Mouse (Mus musculus): ENCODE measurements around the gene Creld2. TPM values are rescaled to one million over a fixed set of nuclear protein-coding genes. Genes with fewer than 3 reads are reported as not detected.

Creld2 gene
- polyA plus RNA-seq, 1 experiment from 2014 or later: 81.7 TPM

DNA sequence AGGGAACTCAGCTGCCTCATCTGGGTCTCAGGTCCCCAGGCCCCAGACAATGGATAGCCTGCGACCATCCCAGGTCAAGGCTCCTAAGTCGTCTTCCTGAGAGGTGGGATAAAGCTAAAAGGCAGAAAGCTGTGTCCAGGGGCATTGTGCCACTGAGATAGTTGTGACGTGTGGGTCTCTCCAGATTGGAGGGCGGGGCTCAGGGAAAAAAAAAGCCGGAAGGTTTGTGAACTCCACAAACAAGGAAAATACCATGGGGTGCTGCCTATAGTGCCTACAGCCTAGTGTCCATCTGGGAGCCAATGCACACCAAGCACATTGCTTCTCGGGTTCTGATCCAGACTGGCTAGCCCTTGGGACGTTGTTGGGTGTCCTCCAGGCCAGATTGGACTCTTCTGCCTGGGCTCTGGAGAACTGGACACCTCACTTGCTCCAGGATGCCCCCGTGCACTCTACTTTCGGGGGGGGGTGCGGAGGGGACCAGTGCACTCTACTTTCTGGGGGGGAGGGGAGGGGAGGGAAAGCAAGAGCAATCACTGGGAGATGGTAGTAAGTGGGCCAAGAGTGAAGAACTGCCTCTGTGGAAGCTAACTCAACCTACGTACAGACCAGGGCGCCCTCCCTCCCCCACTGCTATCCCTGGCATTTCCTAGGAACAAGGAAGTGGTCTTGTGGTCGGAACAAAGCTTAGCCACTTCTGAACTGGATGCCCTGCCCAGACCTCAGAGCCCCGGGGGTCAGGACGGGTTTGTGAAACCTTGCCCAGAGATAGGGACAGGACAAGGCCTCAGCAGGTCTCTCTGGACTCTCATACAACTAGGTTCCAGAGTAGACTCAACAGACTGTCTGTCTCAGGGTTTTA is 35.8 kb downstream of the Creld2 start:
- Histone ChIP-seq H3K4me1 (ENCODE audit: control insufficient read depth, insufficient read depth, low read length) (0 out of 2 replicates have a peak, but pooled peaks cover 3% of the 10 kb centered on the region), H3K9ac (ENCODE audit: low read length) (no peak overlapping the region), H3K27me3 (ENCODE audit: control insufficient read depth, insufficient read depth, low read length) (no peaks in the 10 kb centered on the region), H3K27ac (ENCODE audit: low read depth, low read length) (no peak overlapping the region), H3K4me3 (ENCODE audit: low read depth, low read length) (no peak overlapping the region), H3K4me2 (no peak overlapping the region), H3K9me3 (ENCODE audit: control insufficient read depth, low read length) (no peaks in the 10 kb centered on the region), H3K36me3 (ENCODE audit: control insufficient read depth, insufficient read depth, low read length) (no peaks in the 10 kb centered on the region)
- ATAC-seq (ENCODE audit: low FRiP score) (no peak), DNase-seq (ENCODE audit: low spot score, missing footprints) (peak; percentile 85)
- WGBS: 78% methylated on average over 15 of the region's 15 CpGs

DNA sequence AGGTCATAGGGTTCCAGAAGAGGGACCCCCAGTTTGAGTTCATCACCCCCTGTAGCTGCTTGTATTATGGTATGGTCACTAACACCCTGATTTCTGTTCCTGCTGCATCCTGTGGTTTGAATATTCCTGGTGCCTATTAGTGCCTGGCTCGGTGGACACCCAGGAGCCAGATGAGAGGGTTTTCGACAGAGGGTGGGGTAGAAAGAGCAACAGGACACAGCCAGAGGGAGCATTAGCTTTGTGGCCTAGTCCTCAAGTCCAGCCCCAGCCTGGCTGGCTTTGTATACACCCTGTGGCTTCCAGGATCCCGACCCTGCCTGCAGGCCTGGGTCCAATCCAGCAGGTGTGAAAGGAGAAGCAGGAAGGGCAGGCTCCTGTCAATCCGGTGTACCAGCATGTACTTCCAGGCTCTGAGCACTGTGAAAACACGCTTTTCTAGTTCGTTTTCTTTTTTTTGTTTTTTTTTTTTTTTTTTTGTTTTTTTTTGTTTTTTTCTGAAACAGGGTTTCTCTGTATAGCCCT is 36.5 kb downstream of the Creld2 start:
- H3K4me1 ChIP-seq (ENCODE audit: control insufficient read depth, insufficient read depth, low read length): 0 out of 2 replicates have a peak, but pooled peaks cover 3% of the 10 kb centered on the region
- ATAC-seq (ENCODE audit: low FRiP score): no peak
- H3K9me3 ChIP-seq (ENCODE audit: control insufficient read depth, low read length): no peaks in the 10 kb centered on the region
- no peaks in the 10 kb centered on the region for H3K27me3 ChIP-seq (ENCODE audit: control insufficient read depth, insufficient read depth, low read length)
- H3K9ac ChIP-seq (ENCODE audit: low read length): no peak overlapping the region
- no peak overlapping the region for H3K4me3 ChIP-seq (ENCODE audit: low read depth, low read length)
- WGBS: 82% methylated on average over 6 of the region's 6 CpGs
- H3K27ac ChIP-seq (ENCODE audit: low read depth, low read length): no peak overlapping the region
- no peak for DNase-seq (ENCODE audit: low spot score, missing footprints)
- no peak overlapping the region for H3K4me2 ChIP-seq
- no peaks in the 10 kb centered on the region for H3K36me3 ChIP-seq (ENCODE audit: control insufficient read depth, insufficient read depth, low read length)

DNA sequence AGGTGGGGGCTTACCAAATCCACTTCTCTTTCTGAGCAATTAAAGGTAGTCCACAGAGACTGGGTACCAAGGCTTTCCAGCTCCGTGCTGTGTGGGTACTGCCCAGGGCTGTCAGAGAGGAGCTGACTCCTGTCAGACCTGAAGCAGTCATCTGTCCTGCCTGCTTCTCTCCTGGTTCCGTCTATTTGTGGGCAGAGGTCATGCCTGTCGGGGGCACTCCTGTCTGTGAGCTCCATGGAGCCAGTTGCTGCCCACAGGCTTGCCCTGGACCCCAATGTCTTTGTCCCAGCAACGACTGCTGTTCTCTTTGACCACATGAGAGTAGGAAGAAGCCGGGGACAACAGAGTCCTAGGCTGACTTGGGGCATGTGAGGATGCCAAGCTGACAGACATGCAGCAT is 37.2 kb downstream of the Creld2 start:
- no peaks in the 10 kb centered on the region for H3K27me3 ChIP-seq (ENCODE audit: control insufficient read depth, insufficient read depth, low read length)
- H3K36me3 ChIP-seq (ENCODE audit: control insufficient read depth, insufficient read depth, low read length): no peaks in the 10 kb centered on the region
- H3K4me3 ChIP-seq (ENCODE audit: low read depth, low read length): no peak overlapping the region
- no peaks in the 10 kb centered on the region for H3K9me3 ChIP-seq (ENCODE audit: control insufficient read depth, low read length)
- no peak overlapping the region for H3K9ac ChIP-seq (ENCODE audit: low read length)
- WGBS: 80% methylated on average over 5 of the region's 5 CpGs
- peaks cover 7% of the 10 kb centered on the region; the same call in 1 of the 2 replicates for H3K4me1 ChIP-seq (ENCODE audit: control insufficient read depth, insufficient read depth, low read length)
- H3K4me2 ChIP-seq: no peak overlapping the region
- ATAC-seq (ENCODE audit: low FRiP score) (no peak), DNase-seq (ENCODE audit: low spot score, missing footprints) (no peak)
- no peak overlapping the region for H3K27ac ChIP-seq (ENCODE audit: low read depth, low read length)

DNA sequence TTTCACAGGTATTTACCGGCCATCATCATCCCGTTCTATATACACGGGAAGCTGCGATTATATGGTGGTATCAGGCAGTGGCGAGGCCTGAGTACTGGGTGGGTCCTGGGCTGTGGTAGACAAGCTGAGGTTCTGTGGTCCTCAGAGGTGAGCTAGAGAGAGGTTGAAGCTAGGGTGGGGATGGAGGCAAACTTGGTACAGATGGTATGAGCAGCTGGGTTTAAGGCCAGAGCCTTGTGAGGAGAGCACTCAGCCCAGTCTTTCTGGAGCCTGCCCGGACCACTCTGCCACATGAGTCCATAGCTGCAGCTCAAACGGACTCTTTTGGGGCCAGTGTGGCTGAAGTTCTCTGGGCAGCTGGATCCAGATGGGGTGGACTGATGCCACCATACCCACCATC is 37.9 kb downstream of the Creld2 start:
- Histone ChIP-seq H3K9me3 (ENCODE audit: control insufficient read depth, low read length) (no peaks in the 10 kb centered on the region), H3K36me3 (ENCODE audit: control insufficient read depth, insufficient read depth, low read length) (no peaks in the 10 kb centered on the region), H3K4me1 (ENCODE audit: control insufficient read depth, insufficient read depth, low read length) (peaks cover 7% of the 10 kb centered on the region; the same call in 1 of the 2 replicates), H3K27me3 (ENCODE audit: control insufficient read depth, insufficient read depth, low read length) (no peaks in the 10 kb centered on the region), H3K27ac (ENCODE audit: low read depth, low read length) (no peak overlapping the region), H3K9ac (ENCODE audit: low read length) (no peak overlapping the region), H3K4me2 (no peak overlapping the region), H3K4me3 (ENCODE audit: low read depth, low read length) (no peak overlapping the region)
- no peak for DNase-seq (ENCODE audit: low spot score, missing footprints)
- ATAC-seq (ENCODE audit: low FRiP score): no peak
- WGBS: 91% methylated on average over 7 of the region's 7 CpGs

DNA sequence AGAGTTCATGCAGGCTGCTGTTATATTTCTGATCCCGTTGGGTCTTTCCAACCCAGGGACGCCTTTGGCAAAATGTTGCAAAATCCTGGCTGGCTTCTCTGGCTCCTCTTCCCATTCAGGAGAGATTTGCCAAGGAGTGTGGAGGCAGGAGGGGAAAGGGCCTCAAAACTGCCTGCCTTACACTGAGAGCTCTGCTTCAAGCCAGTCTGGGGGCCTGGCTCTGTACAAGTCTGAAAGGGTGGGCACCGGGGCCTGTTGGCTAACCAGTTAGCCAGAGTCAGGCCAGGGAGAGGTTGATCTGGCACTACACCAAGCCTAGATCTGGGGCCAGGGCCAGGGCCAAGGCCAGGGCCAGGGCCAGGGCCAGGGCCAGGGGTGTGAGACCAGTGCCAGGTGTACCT is 38.7 kb downstream of the Creld2 start:
- WGBS: 94% methylated on average over 3 of the region's 3 CpGs
- Histone ChIP-seq H3K36me3 (ENCODE audit: control insufficient read depth, insufficient read depth, low read length) (no peaks in the 10 kb centered on the region), H3K4me3 (ENCODE audit: low read depth, low read length) (no peak overlapping the region), H3K4me2 (no peak overlapping the region), H3K27me3 (ENCODE audit: control insufficient read depth, insufficient read depth, low read length) (no peaks in the 10 kb centered on the region), H3K27ac (ENCODE audit: low read depth, low read length) (no peak overlapping the region), H3K4me1 (ENCODE audit: control insufficient read depth, insufficient read depth, low read length) (peaks cover 13% of the 10 kb centered on the region), H3K9me3 (ENCODE audit: control insufficient read depth, low read length) (no peaks in the 10 kb centered on the region), H3K9ac (ENCODE audit: low read length) (no peak overlapping the region)
- DNase-seq (ENCODE audit: low spot score, missing footprints) (no peak), ATAC-seq (ENCODE audit: low FRiP score) (no peak)

DNA sequence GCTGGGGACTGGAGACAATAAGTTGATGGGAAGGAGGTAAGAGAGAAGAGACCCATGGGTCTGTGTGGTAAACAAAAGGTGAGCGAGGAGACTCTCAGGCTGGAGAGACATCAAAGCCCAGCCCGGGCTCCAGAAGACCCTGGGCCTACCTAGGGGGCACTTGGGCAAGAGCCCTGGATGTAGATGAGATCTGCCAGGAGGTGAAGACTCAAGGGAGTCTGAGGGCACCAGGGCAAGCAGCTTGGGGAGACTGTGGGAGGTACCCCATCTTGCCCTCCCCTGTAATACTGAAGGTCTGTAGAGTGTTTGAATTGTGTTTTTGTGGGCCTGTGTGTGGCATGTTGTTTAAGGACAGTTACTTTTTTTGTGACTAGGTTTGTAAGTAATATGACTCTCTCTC is 39.3 kb downstream of the Creld2 start:
- Histone ChIP-seq H3K4me1 (ENCODE audit: control insufficient read depth, insufficient read depth, low read length) (peaks cover 14% of the 10 kb centered on the region), H3K9ac (ENCODE audit: low read length) (no peak overlapping the region)
- WGBS: 78% methylated on average over 2 of the region's 2 CpGs

DNA sequence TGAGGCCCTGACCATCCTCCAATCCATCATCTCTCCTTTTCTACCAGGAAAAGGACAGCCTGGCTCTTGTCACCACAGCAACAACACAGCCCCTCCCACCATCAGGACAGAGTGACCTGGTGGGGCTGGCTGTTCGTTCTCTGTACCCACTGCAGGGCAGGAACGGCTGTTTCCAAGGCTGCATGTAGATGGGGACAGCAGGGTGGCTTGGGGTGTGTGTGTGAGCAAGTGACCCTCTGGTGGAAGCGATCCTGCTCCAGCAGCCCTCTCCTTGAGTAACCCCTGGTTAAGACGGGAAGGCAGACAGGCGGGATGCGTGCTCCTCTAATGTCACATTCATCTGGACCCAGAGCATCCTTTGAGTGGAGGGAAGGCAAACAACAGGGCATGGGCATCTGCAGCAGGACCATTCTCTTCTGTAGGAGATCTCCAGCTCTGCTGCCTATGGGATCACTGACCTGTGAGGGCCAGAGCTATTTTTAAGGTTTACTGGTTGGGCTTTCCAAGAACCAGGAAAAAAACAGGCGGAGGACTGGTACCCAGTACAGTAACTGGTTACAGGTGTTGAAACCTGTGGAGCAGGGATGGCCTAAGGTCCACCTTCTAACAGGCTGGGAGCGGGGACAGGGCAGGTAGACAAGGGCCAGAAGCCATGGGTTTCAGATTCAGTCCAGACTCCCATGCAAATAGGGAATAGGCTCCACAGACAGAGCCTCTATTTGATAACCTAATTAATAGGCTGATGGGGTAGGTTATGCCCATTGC is 39.9 kb downstream of the Creld2 start:
- Histone ChIP-seq H3K4me3 (ENCODE audit: low read depth, low read length) (no peak overlapping the region), H3K9me3 (ENCODE audit: control insufficient read depth, low read length) (no peaks in the 10 kb centered on the region), H3K9ac (ENCODE audit: low read length) (no peak overlapping the region), H3K27ac (ENCODE audit: low read depth, low read length) (no peak overlapping the region), H3K27me3 (ENCODE audit: control insufficient read depth, insufficient read depth, low read length) (no peaks in the 10 kb centered on the region), H3K36me3 (ENCODE audit: control insufficient read depth, insufficient read depth, low read length) (peaks cover 2% of the 10 kb centered on the region), H3K4me2 (no peak overlapping the region), H3K4me1 (ENCODE audit: control insufficient read depth, insufficient read depth, low read length) (peaks cover 19% of the 10 kb centered on the region)
- ATAC-seq (ENCODE audit: low FRiP score): no peak
- no peak for DNase-seq (ENCODE audit: low spot score, missing footprints)
- WGBS: 73% methylated on average over 8 of the region's 8 CpGs

More for the DNA sequence above, 39.3 kb downstream of the Creld2 start:
- no peaks in the 10 kb centered on the region for H3K9me3 ChIP-seq (ENCODE audit: control insufficient read depth, low read length)
- no peak overlapping the region for H3K27ac ChIP-seq (ENCODE audit: low read depth, low read length)
- H3K27me3 ChIP-seq (ENCODE audit: control insufficient read depth, insufficient read depth, low read length): no peaks in the 10 kb centered on the region
- DNase-seq (ENCODE audit: low spot score, missing footprints) (no peak), ATAC-seq (ENCODE audit: low FRiP score) (no peak)
- no peak overlapping the region for H3K4me3 ChIP-seq (ENCODE audit: low read depth, low read length)
- no peaks in the 10 kb centered on the region for H3K36me3 ChIP-seq (ENCODE audit: control insufficient read depth, insufficient read depth, low read length)
- no peak overlapping the region for H3K4me2 ChIP-seq

DNA sequence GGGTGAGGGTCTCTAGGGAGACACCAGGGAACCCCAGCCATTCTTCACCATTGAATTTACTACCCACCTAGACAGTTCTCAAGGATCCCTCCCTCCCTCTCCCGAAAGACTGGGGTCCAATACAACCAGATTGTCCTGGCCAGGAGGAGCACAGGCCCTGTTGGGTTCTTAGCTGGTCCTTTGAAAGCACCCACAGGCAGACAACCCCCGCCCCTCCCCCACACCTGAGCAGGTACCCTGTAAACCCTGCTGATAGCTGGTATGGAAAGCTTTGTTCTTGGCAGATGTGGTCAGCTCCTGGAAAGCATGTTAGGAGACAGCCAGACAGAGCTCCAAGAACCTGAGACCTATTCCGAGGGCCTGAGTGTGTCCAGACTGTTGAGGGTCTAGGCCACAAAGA is 41.3 kb downstream of the Creld2 start:
- no peaks in the 10 kb centered on the region for H3K27me3 ChIP-seq (ENCODE audit: control insufficient read depth, insufficient read depth, low read length)
- peaks cover 26% of the 10 kb centered on the region for H3K4me1 ChIP-seq (ENCODE audit: control insufficient read depth, insufficient read depth, low read length)
- DNase-seq (ENCODE audit: low spot score, missing footprints): no peak
- no peak overlapping the region for H3K4me3 ChIP-seq (ENCODE audit: low read depth, low read length)
- H3K4me2 ChIP-seq: no peak overlapping the region
- H3K9me3 ChIP-seq (ENCODE audit: control insufficient read depth, low read length): no peaks in the 10 kb centered on the region
- peaks cover 12% of the 10 kb centered on the region for H3K36me3 ChIP-seq (ENCODE audit: control insufficient read depth, insufficient read depth, low read length)
- ATAC-seq (ENCODE audit: low FRiP score): no peak
- no peak overlapping the region for H3K9ac ChIP-seq (ENCODE audit: low read length)
- 94% methylated on average over 3 of the region's 3 CpGs for WGBS
- no peak overlapping the region for H3K27ac ChIP-seq (ENCODE audit: low read depth, low read length)

All from midbrain, embryonic 11.5 days (tissue).